Mouse (Mus musculus): ENCODE measurements at regions not wholly inside any gene's neighbourhood (a gene's known extent, or its start where the extent isn't known, plus 50 kb on each side); places are given as distances from the start of the nearest gene placed in this dataset.

GRCm38 (mm10) chr12:96558824-96559223 is 866.8 kb downstream of the Flrt2 start:
- ChIA-PET POLR2A (no interaction called here), CTCF (no interaction called here)

- ChIA-PET CTCF (interaction anchor here in 1 of 4 experiments (0.7 kb wide), 1 partner anchor 26 kb away, joined by 4 read pairs; no protein-coding TSS in a partner anchor), POLR2A (no interaction called here)
These were observed 902.8 kb downstream of the Flrt2 start for GRCm38 (mm10) chr12:96594845-96595244.

GRCm38 (mm10) chr12:96615134-96615533 is 923.1 kb downstream of the Flrt2 start:
- CTCF ChIA-PET = no interaction called here
- POLR2A ChIA-PET = no interaction called here

GRCm38 (mm10) chr12:96615850-96616249 is 923.8 kb downstream of the Flrt2 start:
- ChIA-PET CTCF (no interaction called here), POLR2A (no interaction called here)

GRCm38 (mm10) chr12:96617226-96617625 is 925.2 kb downstream of the Flrt2 start:
- ChIA-PET POLR2A (no interaction called here), CTCF (no interaction called here)
